Mouse (Mus musculus): ENCODE data around the gene Tmem44. TPM values are rescaled to one million over a fixed set of nuclear protein-coding genes. Genes with fewer than 3 reads are reported as not detected.

Gene Tmem44
- polyA plus RNA-seq, 1 experiment from 2014 or later = 30.9 TPM

GRCm38 (mm10) chr16:30531761-30532406 lies 18.8 kb downstream of the Tmem44 start:
- peak; percentile 49 for ATAC-seq (ENCODE audit: low FRiP score)

GRCm38 (mm10) chr16:30530815-30531214 lies 19.8 kb downstream of the Tmem44 start:
- H3K4me1 ChIP-seq (replicated peaks; ENCODE audit: control insufficient read depth, insufficient read depth, low read length) = no peaks in the 10 kb centered on the region
- H3K27me3 ChIP-seq (ENCODE audit: control insufficient read depth, insufficient read depth, low read length) = no peaks in the 10 kb centered on the region
- H3K27ac ChIP-seq (ENCODE audit: low read depth, low read length) = no peak overlapping the region
- no peak for ATAC-seq (ENCODE audit: low FRiP score)
- DNase-seq (ENCODE audit: low spot score) = peak; percentile 57
- H3K36me3 ChIP-seq (ENCODE audit: control insufficient read depth, insufficient read depth, low read length) = no peaks in the 10 kb centered on the region
- H3K9ac ChIP-seq (ENCODE audit: low read depth, low read length) = no peak overlapping the region
- WGBS = 66% methylated on average over 4 of the region's 4 CpGs
- H3K9me3 ChIP-seq (ENCODE audit: control insufficient read depth, low read length) = no peaks in the 10 kb centered on the region
- H3K4me2 ChIP-seq (replicated peaks; ENCODE audit: low read depth, low read length) = no peak overlapping the region
- no peak overlapping the region for H3K4me3 ChIP-seq (ENCODE audit: low read depth, low read length)

More at GRCm38 (mm10) chr16:30531761-30532406, 18.8 kb downstream of the Tmem44 start:
- H3K9ac ChIP-seq (ENCODE audit: low read depth, low read length) = no peak overlapping the region
- no peak overlapping the region for H3K27ac ChIP-seq (ENCODE audit: low read depth, low read length)
- DNase-seq (ENCODE audit: low spot score) = peak; percentile 74
- H3K9me3 ChIP-seq (ENCODE audit: control insufficient read depth, low read length) = no peaks in the 10 kb centered on the region
- H3K4me1 ChIP-seq (replicated peaks; ENCODE audit: control insufficient read depth, insufficient read depth, low read length) = no peaks in the 10 kb centered on the region
- no peak overlapping the region for H3K4me2 ChIP-seq (replicated peaks; ENCODE audit: low read depth, low read length)
- H3K4me3 ChIP-seq (ENCODE audit: low read depth, low read length) = no peak overlapping the region
- H3K27me3 ChIP-seq (ENCODE audit: control insufficient read depth, insufficient read depth, low read length) = no peaks in the 10 kb centered on the region
- 30% methylated on average over 20 of the region's 20 CpGs for WGBS
- no peaks in the 10 kb centered on the region for H3K36me3 ChIP-seq (ENCODE audit: control insufficient read depth, insufficient read depth, low read length)

- no peak for DNase-seq (ENCODE audit: low spot score)
- 89% methylated on average over 8 of the region's 8 CpGs for WGBS
- H3K36me3 ChIP-seq (ENCODE audit: control insufficient read depth, insufficient read depth, low read length) = no peaks in the 10 kb centered on the region
Measured at GRCm38 (mm10) chr16:30528386-30528785, 22.3 kb downstream of the Tmem44 start.

GRCm38 (mm10) chr16:30527889-30528288 lies 22.8 kb downstream of the Tmem44 start:
- no peaks in the 10 kb centered on the region for H3K4me1 ChIP-seq (replicated peaks; ENCODE audit: control insufficient read depth, insufficient read depth, low read length)
- no peak for ATAC-seq (ENCODE audit: low FRiP score)
- DNase-seq (ENCODE audit: low spot score) = no peak
- H3K4me3 ChIP-seq (ENCODE audit: low read depth, low read length) = no peak overlapping the region
- no peak overlapping the region for H3K27ac ChIP-seq (ENCODE audit: low read depth, low read length)
- no peak overlapping the region for H3K9ac ChIP-seq (ENCODE audit: low read depth, low read length)
- no peaks in the 10 kb centered on the region for H3K9me3 ChIP-seq (ENCODE audit: control insufficient read depth, low read length)
- no peak overlapping the region for H3K4me2 ChIP-seq (replicated peaks; ENCODE audit: low read depth, low read length)
- no peaks in the 10 kb centered on the region for H3K36me3 ChIP-seq (ENCODE audit: control insufficient read depth, insufficient read depth, low read length)
- H3K27me3 ChIP-seq (ENCODE audit: control insufficient read depth, insufficient read depth, low read length) = no peaks in the 10 kb centered on the region
- WGBS = 76% methylated on average over 2 of the region's 2 CpGs

More at GRCm38 (mm10) chr16:30528386-30528785, 22.3 kb downstream of the Tmem44 start:
- H3K27ac ChIP-seq (ENCODE audit: low read depth, low read length) = no peak overlapping the region
- H3K9me3 ChIP-seq (ENCODE audit: control insufficient read depth, low read length) = no peaks in the 10 kb centered on the region
- H3K9ac ChIP-seq (ENCODE audit: low read depth, low read length) = no peak overlapping the region
- ATAC-seq (ENCODE audit: low FRiP score) = no peak
- no peak overlapping the region for H3K4me3 ChIP-seq (ENCODE audit: low read depth, low read length)
- H3K4me1 ChIP-seq (replicated peaks; ENCODE audit: control insufficient read depth, insufficient read depth, low read length) = no peaks in the 10 kb centered on the region
- H3K27me3 ChIP-seq (ENCODE audit: control insufficient read depth, insufficient read depth, low read length) = no peaks in the 10 kb centered on the region
- no peak overlapping the region for H3K4me2 ChIP-seq (replicated peaks; ENCODE audit: low read depth, low read length)

GRCm38 (mm10) chr16:30525756-30526155 lies 24.9 kb downstream of the Tmem44 start:
- H3K9ac ChIP-seq (ENCODE audit: low read depth, low read length) = no peak overlapping the region
- no peaks in the 10 kb centered on the region for H3K9me3 ChIP-seq (ENCODE audit: control insufficient read depth, low read length)
- no peaks in the 10 kb centered on the region for H3K36me3 ChIP-seq (ENCODE audit: control insufficient read depth, insufficient read depth, low read length)
- H3K4me2 ChIP-seq (replicated peaks; ENCODE audit: low read depth, low read length) = no peak overlapping the region
- no peak for DNase-seq (ENCODE audit: low spot score)
- H3K4me3 ChIP-seq (ENCODE audit: low read depth, low read length) = no peak overlapping the region
- ATAC-seq (ENCODE audit: low FRiP score) = no peak
- WGBS = 86% methylated on average over 14 of the region's 14 CpGs
- no peak overlapping the region for H3K27ac ChIP-seq (ENCODE audit: low read depth, low read length)
- no peaks in the 10 kb centered on the region for H3K4me1 ChIP-seq (replicated peaks; ENCODE audit: control insufficient read depth, insufficient read depth, low read length)
- H3K27me3 ChIP-seq (ENCODE audit: control insufficient read depth, insufficient read depth, low read length) = no peaks in the 10 kb centered on the region

GRCm38 (mm10) chr16:30524481-30524880 lies 26.2 kb downstream of the Tmem44 start:
- ATAC-seq (ENCODE audit: low FRiP score) (no peak), DNase-seq (ENCODE audit: low spot score) (no peak)
- H3K27me3 ChIP-seq (ENCODE audit: control insufficient read depth, insufficient read depth, low read length) = no peaks in the 10 kb centered on the region
- no peak overlapping the region for H3K9ac ChIP-seq (ENCODE audit: low read depth, low read length)
- H3K27ac ChIP-seq (ENCODE audit: low read depth, low read length) = no peak overlapping the region
- no peak overlapping the region for H3K4me2 ChIP-seq (replicated peaks; ENCODE audit: low read depth, low read length)
- no peaks in the 10 kb centered on the region for H3K4me1 ChIP-seq (replicated peaks; ENCODE audit: control insufficient read depth, insufficient read depth, low read length)
- H3K36me3 ChIP-seq (ENCODE audit: control insufficient read depth, insufficient read depth, low read length) = no peaks in the 10 kb centered on the region
- no peak overlapping the region for H3K4me3 ChIP-seq (ENCODE audit: low read depth, low read length)
- WGBS = 95% methylated on average over 6 of the region's 6 CpGs
- no peaks in the 10 kb centered on the region for H3K9me3 ChIP-seq (ENCODE audit: control insufficient read depth, low read length)

- H3K4me1 ChIP-seq (replicated peaks; ENCODE audit: control insufficient read depth, insufficient read depth, low read length) = no peaks in the 10 kb centered on the region
- no peak overlapping the region for H3K9ac ChIP-seq (ENCODE audit: low read depth, low read length)
- H3K27me3 ChIP-seq (ENCODE audit: control insufficient read depth, insufficient read depth, low read length) = no peaks in the 10 kb centered on the region
- DNase-seq (ENCODE audit: low spot score) = no peak
- no peak for ATAC-seq (ENCODE audit: low FRiP score)
- H3K9me3 ChIP-seq (ENCODE audit: control insufficient read depth, low read length) = no peaks in the 10 kb centered on the region
- no peak overlapping the region for H3K4me2 ChIP-seq (replicated peaks; ENCODE audit: low read depth, low read length)
- WGBS = 68% methylated on average over 10 of the region's 10 CpGs
- no peak overlapping the region for H3K4me3 ChIP-seq (ENCODE audit: low read depth, low read length)
- no peak overlapping the region for H3K27ac ChIP-seq (ENCODE audit: low read depth, low read length)
- no peaks in the 10 kb centered on the region for H3K36me3 ChIP-seq (ENCODE audit: control insufficient read depth, insufficient read depth, low read length)
Measured at GRCm38 (mm10) chr16:30522253-30522940, 28.2 kb downstream of the Tmem44 start.

- ATAC-seq (ENCODE audit: low FRiP score) = no peak
Measured at GRCm38 (mm10) chr16:30521147-30521546, 29.5 kb downstream of the Tmem44 start.

GRCm38 (mm10) chr16:30520361-30520823 lies 30.2 kb downstream of the Tmem44 start:
- 36% methylated on average over 9 of the region's 9 CpGs for WGBS
- H3K27ac ChIP-seq (ENCODE audit: low read depth, low read length) = no peak overlapping the region
- peak; percentile 84 for DNase-seq (ENCODE audit: low spot score)
- no peaks in the 10 kb centered on the region for H3K36me3 ChIP-seq (ENCODE audit: control insufficient read depth, insufficient read depth, low read length)
- ATAC-seq (ENCODE audit: low FRiP score) = no peak
- H3K9me3 ChIP-seq (ENCODE audit: control insufficient read depth, low read length) = no peaks in the 10 kb centered on the region
- H3K4me2 ChIP-seq (replicated peaks; ENCODE audit: low read depth, low read length) = no peak overlapping the region
- H3K27me3 ChIP-seq (ENCODE audit: control insufficient read depth, insufficient read depth, low read length) = no peaks in the 10 kb centered on the region
- H3K4me1 ChIP-seq (replicated peaks; ENCODE audit: control insufficient read depth, insufficient read depth, low read length) = no peaks in the 10 kb centered on the region
- H3K4me3 ChIP-seq (ENCODE audit: low read depth, low read length) = no peak overlapping the region
- no peak overlapping the region for H3K9ac ChIP-seq (ENCODE audit: low read depth, low read length)

More at GRCm38 (mm10) chr16:30521147-30521546, 29.5 kb downstream of the Tmem44 start:
- Histone ChIP-seq H3K4me1 (replicated peaks; ENCODE audit: control insufficient read depth, insufficient read depth, low read length) (no peaks in the 10 kb centered on the region), H3K9me3 (ENCODE audit: control insufficient read depth, low read length) (no peaks in the 10 kb centered on the region), H3K9ac (ENCODE audit: low read depth, low read length) (no peak overlapping the region), H3K36me3 (ENCODE audit: control insufficient read depth, insufficient read depth, low read length) (no peaks in the 10 kb centered on the region), H3K4me2 (replicated peaks; ENCODE audit: low read depth, low read length) (no peak overlapping the region), H3K27ac (ENCODE audit: low read depth, low read length) (no peak overlapping the region), H3K27me3 (ENCODE audit: control insufficient read depth, insufficient read depth, low read length) (no peaks in the 10 kb centered on the region), H3K4me3 (ENCODE audit: low read depth, low read length) (no peak overlapping the region)
- 64% methylated on average over 3 of the region's 3 CpGs for WGBS
- no peak for DNase-seq (ENCODE audit: low spot score)
